In the genomic region with DNA sequence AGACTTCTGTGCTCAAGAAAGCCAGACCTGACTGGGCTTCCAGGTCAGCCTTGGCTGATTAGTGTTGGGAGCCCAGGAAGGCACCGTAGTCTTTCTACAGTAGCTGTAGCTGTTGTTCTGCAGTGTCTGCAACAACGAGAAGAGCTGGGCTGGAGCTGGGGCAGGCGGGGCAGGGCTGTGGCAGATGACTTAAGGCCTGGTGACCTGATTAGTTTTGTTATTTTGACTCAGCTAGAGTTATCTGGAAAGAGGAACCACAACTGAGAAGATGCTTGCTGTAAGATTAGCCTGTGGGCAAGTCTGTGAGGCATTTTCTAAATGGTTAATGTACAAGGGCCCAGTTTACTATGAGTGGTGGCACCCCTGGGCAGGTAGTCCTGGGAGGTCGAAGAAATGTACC, we compare ENCODE assay signal across 15 mouse cellular contexts.
A peak's percentile ranks its signal among the peaks of the same experiment; 100 is the strongest.
DNase-seq lines count a peak whose midpoint lies in the region; TF ChIP-seq lines count a peak whose summit lies in the region.
"Had no signal": no experiment of that assay in that cellular context is flagged by ENCODE, and none has a peak within 500 bp of the region (broad histone marks: within the 10 kb centered on the region; RNA-seq: fewer than 3 reads in every experiment).

No protein-coding gene starts in this region.

- WGBS in heart, embryonic 10.5 days = 63% methylated on average over 4 of the region's 4 CpGs
- 19% methylated on average over 4 of the region's 4 CpGs for WGBS in spleen, adult 2 months

- 0 out of 2 replicates have a peak, but pooled peaks cover 6% of the 10 kb centered on the region for H3K4me1 ChIP-seq in heart, embryonic 10.5 days
- H3K4me1 ChIP-seq in spleen, adult 2 months (ENCODE audit: control insufficient read depth, insufficient read depth, insufficient read length) = peaks cover 8% of the 10 kb centered on the region; the same call in 1 of the 2 replicates
- H3K4me1 ChIP-seq: heart, embryonic 15.5 days; limb, embryonic 15.5 days had no signal

- no peaks in the 10 kb centered on the region for H3K36me3 ChIP-seq in heart, embryonic 10.5 days
- no peaks in the 10 kb centered on the region for H3K36me3 ChIP-seq in spleen, adult 2 months (ENCODE audit: control insufficient read depth, insufficient read depth, low read length)
- H3K36me3 ChIP-seq: heart, embryonic 15.5 days; limb, embryonic 15.5 days had no signal

- DNase-seq in heart, adult 18-20 months = peak; percentile 23 to 66
- DNase-seq in heart, embryonic 10.5 days (ENCODE audit: low spot score) = no peak
- DNase-seq in spleen, adult 2 months (ENCODE audit: low read depth in 1 of 2, low spot score in 2 of 2) = peak; percentile 7 to 28
- DNase-seq in spleen, adult 12 weeks (ENCODE audit: low spot score) = no peak
- peak; percentile 53 for DNase-seq in lung, postnatal 36 days
- no peak for DNase-seq in layer of hippocampus, adult 8-10 months (ENCODE audit: low spot score in 2 of 2)
- DNase-seq in left cerebral cortex, adult 18-20 months (ENCODE audit: low spot score in 2 of 2) = no peak
- no peak for DNase-seq in layer of hippocampus, adult 9-10 months (ENCODE audit: low spot score)
- DNase-seq: adrenal gland, postnatal 10 days; cerebellum, adult 11 months; kidney, postnatal 14 days; right cerebral cortex, postnatal 25 days had no signal

- H3K4me3 ChIP-seq in heart, embryonic 10.5 days = no peak overlapping the region
- no peak overlapping the region for H3K4me3 ChIP-seq in spleen, adult 2 months (ENCODE audit: extremely low read depth, insufficient read depth, insufficient read length)
- H3K4me3 ChIP-seq: heart, embryonic 15.5 days; left cerebral cortex, adult 2 months; limb, embryonic 15.5 days had no signal

- TF ChIP-seq POLR2A in spleen, adult 2 months (IDR thresholded peaks at IDR 0.05; ENCODE audit: low read depth, low read length) = no peak

- H3K27ac ChIP-seq in heart, embryonic 10.5 days = no peak overlapping the region
- H3K27ac ChIP-seq in spleen, adult 2 months (ENCODE audit: insufficient read depth, low read length) = peak overlapping the region; percentile 49; the same call in 1 of the 2 replicates
- H3K27ac ChIP-seq: heart, embryonic 15.5 days; left cerebral cortex, adult 2 months; limb, embryonic 15.5 days had no signal

- no peak for TF ChIP-seq CTCF in spleen, adult 2 months (IDR thresholded peaks at IDR 0.05; ENCODE audit: extremely low read depth, insufficient read depth, insufficient read length, insufficient replicate concordance)

- H3K9me3 ChIP-seq in heart, embryonic 10.5 days = no peaks in the 10 kb centered on the region
- H3K9me3 ChIP-seq: heart, embryonic 15.5 days; limb, embryonic 15.5 days had no signal

- H3K27me3 ChIP-seq in heart, embryonic 10.5 days (ENCODE audit: insufficient read depth, poor library complexity, severe bottlenecking) = 0 out of 2 replicates have a peak, but pooled peaks cover 13% of the 10 kb centered on the region
- H3K27me3 ChIP-seq in spleen, adult 2 months (ENCODE audit: control insufficient read depth, insufficient read depth, low read length) = no peaks in the 10 kb centered on the region
- H3K27me3 ChIP-seq: limb, embryonic 15.5 days had no signal

Comparison
In these comparisons a context has a peak if more than half of its experiments do, and no peak if none do; other contexts are left out.
1. DNase-seq: peak in heart, adult 18-20 months (2 of 2), spleen, adult 2 months (2 of 2) and lung, postnatal 36 days (single experiment); none in heart, embryonic 10.5 days (single experiment), spleen, adult 12 weeks (single experiment), layer of hippocampus, adult 8-10 months (0 of 2), left cerebral cortex, adult 18-20 months (0 of 2) and layer of hippocampus, adult 9-10 months (single experiment).